Mouse (Mus musculus) intestine, embryonic 16.5 days (tissue): ENCODE data around the gene Umad1. TPM values are rescaled to one million over a fixed set of nuclear protein-coding genes. Genes with fewer than 3 reads are reported as not detected.

Source experiments
- ATAC-seq: fragments of 200-750 bp; cut with Nextera tagmentation; 2 replicates; pipeline ENCODE4 v1.8.0; 2017; ENCODE audit warnings: moderate TSS enrichment, moderate library complexity
- H3K27ac ChIP-seq: fragments of 300-500 bp; sonication (generic); 2 replicates; pipeline ENCODE4 v1.5.1; 2014; ENCODE audit warnings: mild to moderate bottlenecking, low read length
- H3K27me3 ChIP-seq: fragments of 300-500 bp; sonication (generic); replicated peaks from 2 replicates; pipeline ENCODE4 v1.6.1; 2014; ENCODE audit warnings: low read length, control low read depth, mixed read lengths; ENCODE audit not compliant: control insufficient read depth, insufficient read depth
- H3K36me3 ChIP-seq: fragments of 300-500 bp; sonication (generic); 2 replicates; pipeline ENCODE4 v1.6.1; 2014; ENCODE audit warnings: low read length, control low read depth; ENCODE audit not compliant: control insufficient read depth, insufficient read depth
- H3K4me1 ChIP-seq: fragments of 300-500 bp; sonication (generic); 2 replicates; pipeline ENCODE4 v1.6.1; 2014; ENCODE audit warnings: low read length, control low read depth, mixed read lengths; ENCODE audit not compliant: control insufficient read depth, insufficient read depth
- H3K4me2 ChIP-seq: fragments of 300-500 bp; sonication (generic); 2 replicates; pipeline ENCODE4 v1.6.1; 2014; ENCODE audit warnings: low read depth, low read length, control low read depth
- H3K4me3 ChIP-seq: fragments of 300-500 bp; sonication (generic); 2 replicates; pipeline ENCODE4 v1.5.1; 2014; ENCODE audit warnings: mild to moderate bottlenecking, low read length
- H3K9ac ChIP-seq: fragments of 300-500 bp; sonication (generic); 2 replicates; pipeline ENCODE4 v1.6.1; 2014; ENCODE audit warnings: low read depth, low read length
- H3K9me3 ChIP-seq: fragments of 300-500 bp; sonication (generic); 2 replicates; pipeline ENCODE4 v1.6.1; 2016; ENCODE audit warnings: low read length, control low read depth; ENCODE audit not compliant: control insufficient read depth
- WGBS: fragments of 180-500 bp; shearing (Covaris S2); extraction: QIAGEN DNeasy Blood & Tissue Kit; methylation state at CpG from one replicate; pipeline ENCODE4 v1.1.7; 2014; 5-methylcytosine and 5-hydroxymethylcytosine counted together
- polyA plus RNA-seq: library from polyadenylated mRNA; unstranded; fragments of >200 nt; fragmentation: Nextera tagmentation; extraction: Ambion mirVana; gene quantifications from 2 replicates; pipeline ENCODE4 v1.2.1, GENCODE M21; 2015

The Umad1 gene
- polyA plus RNA-seq, 1 experiment from 2014 or later, result 27.0 TPM

DNA sequence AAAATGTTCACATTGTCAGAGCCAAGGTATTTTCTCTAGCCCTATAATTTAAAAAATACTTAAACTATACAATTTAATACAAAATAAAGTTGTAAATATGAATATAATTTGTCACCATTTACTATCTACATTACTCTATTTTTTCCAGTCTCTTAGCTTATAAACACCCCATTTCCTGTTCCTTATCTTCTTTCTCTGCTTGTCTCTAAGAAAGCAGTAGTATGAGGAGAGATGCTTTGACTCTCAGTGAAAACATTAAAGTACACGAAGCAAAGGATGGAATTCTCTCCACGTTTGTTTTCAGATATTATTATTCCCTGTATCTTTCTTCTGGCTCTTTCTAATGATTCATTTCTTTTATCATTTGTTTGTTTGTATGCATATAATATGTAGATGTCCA is 99.1 kb downstream of the Umad1 start:
- no peaks in the 10 kb centered on the region for H3K36me3 ChIP-seq
- WGBS, result 73% methylated on average over 2 of the region's 2 CpGs
- ATAC-seq, result no peak
- H3K4me3 ChIP-seq, result no peak overlapping the region
- H3K27ac ChIP-seq, result no peak overlapping the region
- no peaks in the 10 kb centered on the region for H3K27me3 ChIP-seq
- no peak overlapping the region for H3K4me2 ChIP-seq
- H3K9me3 ChIP-seq, result no peaks in the 10 kb centered on the region
- H3K4me1 ChIP-seq, result no peaks in the 10 kb centered on the region
- H3K9ac ChIP-seq, result no peak overlapping the region

DNA sequence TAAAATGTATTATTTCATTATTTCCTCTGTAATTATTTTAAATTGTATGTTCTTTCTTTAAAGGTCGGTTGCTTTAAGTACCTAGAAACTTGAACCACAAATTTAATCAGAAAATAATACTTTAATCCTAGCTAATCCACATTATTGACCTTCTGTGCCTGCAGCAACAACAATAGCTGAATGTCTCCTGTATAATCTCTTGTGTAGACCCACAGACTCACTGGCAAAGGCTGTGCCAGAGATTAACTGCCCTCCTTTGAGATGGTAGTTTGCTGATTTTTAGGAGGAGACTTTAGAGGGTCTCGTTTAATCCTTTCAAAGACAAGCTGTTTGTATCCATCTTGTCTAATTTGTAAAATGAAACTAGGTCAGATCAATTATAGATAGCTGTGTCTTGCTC is 99.7 kb downstream of the Umad1 start:
- Histone ChIP-seq H3K4me1 (no peaks in the 10 kb centered on the region), H3K36me3 (no peaks in the 10 kb centered on the region), H3K4me3 (no peak overlapping the region), H3K9ac (no peak overlapping the region), H3K27me3 (no peaks in the 10 kb centered on the region), H3K27ac (no peak overlapping the region), H3K9me3 (no peaks in the 10 kb centered on the region), H3K4me2 (no peak overlapping the region)
- ATAC-seq, result no peak
- 67% methylated on average over 2 of the region's 2 CpGs for WGBS

DNA sequence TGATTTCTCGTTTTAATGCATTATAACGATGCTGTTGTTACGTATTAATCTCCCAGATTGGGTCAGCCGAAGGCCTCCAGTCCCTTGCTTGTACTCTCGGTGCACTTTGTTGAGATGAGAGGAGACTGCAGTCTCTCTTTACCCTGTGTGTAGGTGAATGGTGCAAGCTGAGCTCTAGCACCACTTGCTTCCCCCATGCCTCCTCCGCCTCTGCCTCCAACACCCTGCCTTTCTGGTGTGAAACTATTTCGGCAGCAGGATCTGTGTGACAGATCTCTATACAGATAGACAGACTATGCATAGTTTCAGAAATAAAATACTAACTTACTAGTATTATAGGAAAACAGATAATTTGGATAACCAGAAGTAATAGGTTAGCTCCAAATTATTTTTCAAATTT is 101.7 kb downstream of the Umad1 start:
- Histone ChIP-seq H3K27ac (no peak overlapping the region), H3K4me1 (no peaks in the 10 kb centered on the region), H3K36me3 (no peaks in the 10 kb centered on the region; the same call in 1 of the 2 replicates), H3K27me3 (no peaks in the 10 kb centered on the region), H3K4me3 (no peak overlapping the region), H3K9ac (no peak overlapping the region), H3K4me2 (no peak overlapping the region), H3K9me3 (no peaks in the 10 kb centered on the region)
- no peak for ATAC-seq
- WGBS, result 89% methylated on average over 7 of the region's 7 CpGs

DNA sequence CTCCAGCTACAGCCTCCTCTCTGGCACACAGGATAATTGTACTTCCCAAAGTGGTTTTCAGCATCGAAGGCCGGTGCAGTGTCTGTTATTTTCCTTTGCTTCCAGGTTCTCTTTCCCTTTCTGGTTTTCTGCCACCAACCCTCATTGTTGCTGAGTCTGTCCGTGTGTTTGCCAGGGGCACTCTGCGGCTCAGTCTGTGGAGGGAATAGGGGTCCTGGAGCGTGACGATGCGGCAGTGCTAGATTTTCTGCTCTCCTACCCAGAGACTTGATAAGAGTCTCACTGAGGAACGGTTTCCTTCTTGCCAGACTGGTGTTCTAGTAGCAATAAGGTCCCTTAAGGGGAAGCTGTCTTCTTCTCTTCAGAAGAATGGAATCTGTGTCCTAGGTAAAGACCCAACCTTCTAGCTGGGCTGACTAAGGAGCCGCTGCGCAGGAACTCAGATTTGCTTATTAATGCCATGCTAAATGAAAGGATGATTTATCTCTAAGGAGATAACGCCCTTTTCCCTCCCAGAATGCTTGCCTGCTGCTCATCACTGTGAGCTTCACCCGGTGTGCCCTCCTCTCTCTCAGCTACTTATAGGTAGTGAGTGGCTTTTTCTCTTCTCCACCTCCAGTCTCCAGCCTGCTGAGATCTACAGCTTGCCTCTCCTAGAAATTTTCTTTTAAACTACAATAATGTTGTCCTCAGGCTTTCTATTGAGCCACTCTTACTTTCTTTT is 105.1 kb downstream of the Umad1 start:
- ATAC-seq, result no peak
- no peak overlapping the region for H3K27ac ChIP-seq
- H3K4me2 ChIP-seq, result no peak overlapping the region

DNA sequence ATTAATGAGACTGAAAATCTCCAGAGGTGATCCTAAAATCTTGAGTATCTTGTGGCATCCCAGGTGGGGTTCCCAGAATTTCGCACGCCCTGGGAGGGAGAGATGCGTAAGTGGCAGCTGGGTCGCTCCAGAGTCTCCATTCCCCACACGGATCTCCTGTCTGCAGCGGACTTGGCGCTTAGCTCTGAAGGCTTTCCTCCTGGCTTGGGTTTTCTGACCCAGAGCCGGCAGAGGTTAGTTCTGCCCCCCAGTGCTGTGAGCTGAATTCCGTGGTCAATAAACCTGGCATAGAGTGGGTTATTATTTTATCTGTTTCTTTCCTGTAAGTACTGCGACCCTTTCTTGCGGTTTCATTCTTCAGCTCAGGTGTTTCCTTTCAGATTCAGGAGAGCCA is 105.7 kb downstream of the Umad1 start:
- H3K9me3 ChIP-seq, result no peaks in the 10 kb centered on the region
- WGBS, result 90% methylated on average over 11 of the region's 11 CpGs
- ATAC-seq, result no peak
- H3K4me2 ChIP-seq, result no peak overlapping the region
- H3K27ac ChIP-seq, result no peak overlapping the region
- H3K27me3 ChIP-seq, result no peaks in the 10 kb centered on the region
- H3K9ac ChIP-seq, result no peak overlapping the region
- no peaks in the 10 kb centered on the region; the same call in 1 of the 2 replicates for H3K36me3 ChIP-seq
- H3K4me3 ChIP-seq, result no peak overlapping the region
- H3K4me1 ChIP-seq, result no peaks in the 10 kb centered on the region

More for the DNA sequence above, 105.1 kb downstream of the Umad1 start:
- Histone ChIP-seq H3K4me1 (no peaks in the 10 kb centered on the region), H3K27me3 (no peaks in the 10 kb centered on the region), H3K9ac (no peak overlapping the region), H3K4me3 (no peak overlapping the region), H3K36me3 (no peaks in the 10 kb centered on the region; the same call in 1 of the 2 replicates), H3K9me3 (no peaks in the 10 kb centered on the region)
- WGBS, result 76% methylated on average over 12 of the region's 12 CpGs

DNA sequence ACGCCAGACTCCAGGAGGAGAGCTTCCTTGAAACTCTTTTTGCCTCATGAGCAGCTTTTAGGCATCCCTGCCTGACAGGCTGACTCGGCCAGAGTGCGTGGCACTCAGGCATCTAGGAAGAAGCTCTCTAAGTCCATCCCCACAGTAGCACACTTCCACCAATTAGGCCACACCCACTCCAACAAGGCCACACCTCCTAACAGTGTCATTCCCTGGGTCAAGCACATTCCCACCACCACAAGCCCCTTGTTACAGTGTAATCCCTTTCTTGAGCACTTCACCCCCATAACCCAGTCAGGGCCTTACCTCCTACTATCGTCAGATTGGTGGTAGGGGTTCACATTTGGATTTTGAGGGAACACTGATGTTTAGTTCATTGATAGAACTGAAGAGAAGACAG is 108.6 kb downstream of the Umad1 start:
- no peak overlapping the region for H3K27ac ChIP-seq

DNA sequence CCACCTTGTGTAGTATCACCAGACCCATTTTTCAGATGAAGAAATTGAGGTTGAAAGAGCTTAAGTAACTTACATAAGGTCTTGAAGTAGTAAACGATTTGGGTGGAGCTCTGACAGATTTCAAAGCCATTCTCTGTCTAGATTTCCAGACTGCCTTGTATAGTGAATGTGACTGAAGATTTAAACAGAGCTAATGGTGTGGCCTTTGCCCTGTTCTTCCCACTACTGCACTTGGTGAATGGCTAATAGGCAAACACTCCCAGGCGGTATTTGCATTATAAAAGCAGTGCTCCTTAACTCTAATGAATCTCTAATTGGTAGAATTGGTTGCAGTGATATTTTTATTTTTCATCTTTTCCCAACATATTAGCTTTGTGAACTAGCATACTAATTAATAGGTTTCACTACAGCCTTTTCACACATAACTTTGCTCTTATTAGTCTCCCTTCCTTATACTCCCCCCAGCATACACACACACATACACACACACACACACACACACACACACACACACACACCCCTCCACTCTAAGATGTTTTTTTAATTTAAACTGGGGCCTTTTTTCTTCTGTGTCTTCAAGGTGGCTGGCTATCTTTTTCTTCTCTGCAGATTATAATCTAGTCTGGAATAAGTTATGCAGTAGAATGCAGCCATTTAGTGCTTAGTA is 109.2 kb downstream of the Umad1 start:
- Histone ChIP-seq H3K4me1 (no peaks in the 10 kb centered on the region), H3K4me3 (no peak overlapping the region), H3K4me2 (no peak overlapping the region), H3K9ac (no peak overlapping the region), H3K27me3 (no peaks in the 10 kb centered on the region), H3K36me3 (no peaks in the 10 kb centered on the region; the same call in 1 of the 2 replicates), H3K9me3 (no peaks in the 10 kb centered on the region), H3K27ac (no peak overlapping the region)
- 59% methylated on average over 2 of the region's 2 CpGs for WGBS
- ATAC-seq, result 0 out of 2 replicates have a peak, but pooled peaks have one; percentile 55

More for the DNA sequence above, 108.6 kb downstream of the Umad1 start:
- H3K27me3 ChIP-seq, result no peaks in the 10 kb centered on the region
- no peaks in the 10 kb centered on the region for H3K4me1 ChIP-seq
- no peak overlapping the region for H3K4me2 ChIP-seq
- 0 out of 2 replicates have a peak, but pooled peaks have one; percentile 28 for ATAC-seq
- WGBS, result 97% methylated on average over 4 of the region's 4 CpGs
- no peaks in the 10 kb centered on the region; the same call in 1 of the 2 replicates for H3K36me3 ChIP-seq
- no peak overlapping the region for H3K9ac ChIP-seq
- H3K4me3 ChIP-seq, result no peak overlapping the region
- no peaks in the 10 kb centered on the region for H3K9me3 ChIP-seq

DNA sequence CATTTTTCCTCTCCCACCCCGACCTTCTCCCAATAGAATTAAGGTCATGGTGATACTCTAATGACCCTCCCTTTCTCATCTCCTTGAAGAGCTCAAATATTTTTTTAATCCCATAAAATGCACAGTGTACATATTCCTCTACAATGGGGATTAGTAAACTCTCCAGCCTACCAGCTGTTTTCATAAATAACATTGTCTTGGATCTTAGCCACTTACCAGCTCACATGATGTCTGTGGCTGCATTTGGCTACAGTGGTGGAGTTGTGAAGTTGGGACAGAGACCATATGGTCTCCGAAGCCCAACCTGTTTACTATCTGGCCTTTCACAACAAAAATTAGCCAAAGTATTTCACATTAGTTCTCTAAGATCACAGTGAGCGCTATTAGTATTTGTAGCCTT is 111.5 kb downstream of the Umad1 start:
- no peaks in the 10 kb centered on the region for H3K4me1 ChIP-seq
- no peak overlapping the region for H3K27ac ChIP-seq
- H3K27me3 ChIP-seq, result no peaks in the 10 kb centered on the region
- H3K4me2 ChIP-seq, result no peak overlapping the region
- no peak overlapping the region for H3K4me3 ChIP-seq
- WGBS, result 66% methylated on average over 3 of the region's 3 CpGs
- H3K9ac ChIP-seq, result no peak overlapping the region
- ATAC-seq, result peak; percentile 51; the same call in 1 of the 2 replicates
- no peaks in the 10 kb centered on the region; the same call in 1 of the 2 replicates for H3K36me3 ChIP-seq
- no peaks in the 10 kb centered on the region for H3K9me3 ChIP-seq

DNA sequence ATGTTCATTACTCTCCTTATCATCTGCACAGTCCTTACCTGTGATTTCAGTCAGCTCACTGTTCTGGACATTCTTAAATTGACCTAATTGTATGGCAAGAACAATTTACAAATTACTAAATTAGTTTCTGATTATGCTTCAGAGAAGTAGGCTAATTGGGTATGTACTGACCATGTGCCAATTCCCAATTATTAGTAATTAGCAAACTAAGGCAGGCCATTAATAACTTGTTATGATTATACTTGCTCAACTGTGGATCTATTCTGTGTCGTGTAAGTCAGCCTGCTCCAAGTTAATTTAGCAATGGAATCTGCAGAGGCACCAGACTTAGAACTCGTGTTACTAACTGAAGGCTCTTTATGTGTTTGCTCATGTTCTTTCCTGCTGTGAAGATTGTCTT is 114.0 kb downstream of the Umad1 start:
- Histone ChIP-seq H3K9ac (no peak overlapping the region), H3K27me3 (no peaks in the 10 kb centered on the region), H3K9me3 (no peaks in the 10 kb centered on the region), H3K27ac (no peak overlapping the region), H3K4me2 (no peak overlapping the region), H3K36me3 (0 out of 2 replicates have a peak, but pooled peaks cover 3% of the 10 kb centered on the region), H3K4me1 (no peaks in the 10 kb centered on the region), H3K4me3 (no peak overlapping the region)
- WGBS, result 74% methylated on average over 2 of the region's 2 CpGs
- no peak for ATAC-seq
